Mouse (Mus musculus) heart, postnatal 10 days (tissue): ENCODE data around the gene Bcl11b. TPM values are rescaled to one million over a fixed set of nuclear protein-coding genes. Genes with fewer than 3 reads are reported as not detected.

ENCODE experiments used
- DNase-seq, 2 experiments: peaks; one replicate each; pipeline ENCODE4 v3.0.0; 2021
- intact Hi-C: fragments of 180-260 bp; cut with DNase I; formaldehyde crosslinking; loops from one replicate; pipeline ENCODE4 v1.15.1; 2025
- total RNA-seq, 2 experiments: library from RNA; stranded (reverse); gene quantifications; 2 replicates each; pipeline ENCODE4 v1.2.3; 2021

Bcl11b gene
- total RNA-seq, result 1 to 10 TPM; 1.6 to 1.8 TPM

DNA sequence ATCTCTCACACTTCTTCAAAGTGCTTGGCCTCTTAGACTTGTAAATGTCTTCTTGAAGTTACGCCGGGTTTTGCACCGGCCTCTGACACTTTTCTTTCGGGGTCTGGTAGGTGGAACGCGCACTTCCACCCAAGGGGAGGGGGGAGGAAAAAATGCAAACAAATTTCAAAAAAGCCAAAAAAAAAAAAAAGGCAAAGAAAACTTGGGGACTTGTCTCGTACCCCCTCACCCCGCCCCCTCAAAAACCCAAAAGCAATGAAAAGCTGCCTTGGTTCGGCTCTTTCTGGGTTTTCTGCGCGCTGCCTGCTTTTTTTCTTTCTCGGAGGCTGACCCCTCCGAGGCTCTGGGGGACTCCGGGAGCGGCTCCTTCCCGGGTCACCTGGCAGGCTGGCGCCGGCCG lies at the start of gene Bcl11b:
Bcl11b (minus strand) TSS at position 120 of the 400 bp plus-strand sequence.
- intact Hi-C loops, result no loop called here
- no peak for DNase-seq

DNA sequence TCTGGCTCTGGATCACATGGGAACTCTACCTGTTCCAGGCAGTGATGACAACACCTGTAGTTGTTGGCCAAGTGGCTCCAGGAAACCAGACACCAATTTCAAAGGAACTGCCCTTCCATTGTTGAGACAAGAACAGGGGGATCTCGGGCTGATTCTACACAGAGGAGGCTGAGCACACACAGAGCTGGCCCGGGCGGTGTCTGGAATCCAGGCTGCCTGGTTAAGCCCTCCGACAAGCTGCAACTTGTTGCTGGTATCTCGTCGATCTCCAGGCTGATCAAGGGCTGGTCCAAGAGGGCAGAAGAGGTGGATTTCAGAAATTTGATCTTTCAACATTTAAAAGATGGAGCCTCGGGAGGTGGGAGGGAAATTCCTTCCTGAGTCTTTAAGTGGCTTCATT lies 47.6 kb upstream of the Bcl11b start:
- DNase-seq, result no peak

DNA sequence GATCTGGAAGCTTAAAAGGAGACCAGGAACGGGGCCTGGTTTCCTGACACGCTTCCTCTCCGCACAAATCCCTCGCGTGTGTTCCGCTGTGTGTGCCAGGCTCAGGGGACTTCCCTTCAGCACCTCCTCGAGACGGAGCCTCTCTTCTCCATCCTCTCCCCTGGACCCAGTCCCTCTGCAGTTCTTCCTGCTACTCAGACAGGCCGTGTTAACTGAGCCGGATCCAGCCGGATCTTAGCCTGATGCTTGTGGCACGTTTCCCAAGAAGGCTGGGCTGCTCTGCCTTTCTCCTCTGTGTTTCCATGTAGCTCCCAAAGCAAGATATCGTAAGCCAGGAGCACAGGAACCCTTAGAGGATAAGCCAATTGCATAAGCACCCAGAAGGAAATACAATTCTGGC lies 46.2 kb upstream of the Bcl11b start:
- peak; percentile 45 to 61 for DNase-seq
- intact Hi-C loops, result no loop called here

More for the DNA sequence above, 47.6 kb upstream of the Bcl11b start:
- intact Hi-C loops, result no loop called here

DNA sequence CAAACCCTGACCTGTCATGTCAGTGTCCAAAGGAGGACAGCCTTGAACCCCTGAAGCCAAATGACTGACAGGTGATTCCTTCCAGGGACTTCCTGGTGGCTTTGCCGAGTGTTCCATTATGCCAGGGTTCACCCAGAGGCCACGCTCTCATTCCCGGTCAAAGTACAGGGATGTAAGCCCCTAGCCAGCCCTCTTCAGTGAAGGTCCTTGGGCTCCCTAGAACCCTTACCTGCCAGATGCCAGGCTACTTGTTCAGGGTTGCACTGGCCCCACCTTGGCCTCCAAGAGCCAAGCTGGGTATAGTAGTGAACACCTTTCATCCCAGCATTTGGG lies 38.8 kb upstream of the Bcl11b start:
- no peak for DNase-seq
- intact Hi-C loops, result no loop called here

DNA sequence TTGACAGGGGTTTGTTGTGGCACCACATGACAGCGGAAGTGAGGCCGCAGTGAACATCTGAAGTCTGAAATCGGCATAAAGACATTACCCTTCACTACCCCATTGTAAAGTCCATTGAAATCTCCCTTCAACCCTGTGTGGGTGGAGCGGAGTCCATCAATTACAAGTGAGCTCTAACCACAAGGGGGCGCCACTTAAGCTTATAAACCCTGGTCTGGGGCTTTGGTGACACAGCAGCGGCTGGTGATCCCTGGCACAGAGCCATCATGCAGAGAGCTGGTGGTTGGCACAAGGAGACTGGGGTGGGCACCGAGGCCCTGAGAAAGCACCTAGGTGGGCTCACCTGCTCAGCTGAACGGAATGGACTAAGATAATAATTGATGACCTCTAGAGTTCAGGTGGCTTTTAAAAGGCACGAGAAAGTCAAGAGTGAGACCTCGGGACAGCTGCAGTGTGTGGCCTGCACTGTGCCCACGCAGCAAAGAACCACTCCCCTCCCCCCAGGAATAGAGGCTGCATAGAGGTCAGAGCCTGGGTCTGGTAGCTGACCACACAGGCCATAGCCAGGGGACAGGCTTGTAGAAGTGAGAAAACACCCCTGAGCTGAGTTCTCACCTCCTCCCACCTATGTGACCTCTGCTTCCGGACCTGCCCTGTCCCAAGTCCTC lies 38.3 kb upstream of the Bcl11b start:
- intact Hi-C loops, result loop anchor here (1.0 kb wide), 1 partner anchor 79 kb away; no protein-coding TSS in a partner anchor
- peak; percentile 74 to 88 for DNase-seq

DNA sequence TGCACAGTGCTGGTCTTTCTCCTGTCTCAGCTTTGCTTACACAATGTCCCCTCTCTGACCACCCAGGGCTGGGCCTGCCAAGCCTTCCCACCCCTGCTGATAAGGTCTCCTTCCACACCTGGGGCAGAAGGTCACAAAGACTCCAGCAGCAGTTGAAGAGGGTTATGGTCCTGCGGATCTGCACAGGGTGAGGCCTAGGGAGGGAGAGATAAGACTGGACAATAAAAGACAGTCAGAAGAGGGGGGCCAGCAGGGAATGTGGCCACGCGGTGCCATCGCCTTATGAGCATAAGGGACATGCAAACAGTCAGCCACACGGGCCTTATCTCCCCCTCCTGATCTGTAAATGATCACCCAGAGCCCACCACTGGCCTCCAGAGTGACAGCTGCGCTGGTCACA lies 34.0 kb upstream of the Bcl11b start:
- no peak for DNase-seq

DNA sequence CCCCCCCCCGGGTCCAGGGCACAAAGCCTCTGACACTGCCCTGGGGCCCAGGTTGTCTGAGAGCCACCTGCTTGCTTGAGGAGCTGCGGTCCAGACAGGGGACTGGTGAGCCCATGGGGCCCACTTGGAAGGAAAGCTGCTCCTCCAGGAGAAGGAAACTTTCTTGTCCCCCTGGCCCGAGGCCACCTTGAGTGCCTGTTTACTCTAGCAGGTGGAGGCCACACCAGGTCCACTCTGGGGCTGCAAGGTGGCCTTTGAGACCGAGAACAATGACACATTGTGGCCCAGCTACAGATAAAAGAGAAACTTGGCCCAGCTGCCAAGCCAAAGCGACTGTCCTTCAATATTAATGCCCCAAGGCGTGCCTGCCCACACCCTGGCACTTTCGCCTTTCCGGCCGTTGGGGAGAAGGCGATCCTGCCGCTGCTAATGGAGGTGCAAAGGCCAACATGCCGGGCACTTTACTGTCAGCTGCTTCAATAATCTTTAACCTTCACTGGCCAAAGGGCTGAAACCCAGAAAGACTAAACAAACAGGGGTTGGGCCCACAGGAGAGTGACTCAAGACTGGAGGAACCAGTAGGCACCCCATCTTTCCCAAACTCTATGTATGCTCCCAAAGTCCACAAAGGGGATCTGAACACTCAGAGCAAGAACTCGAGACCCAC lies 32.1 kb upstream of the Bcl11b start:
- intact Hi-C loops, result no loop called here

More for the DNA sequence above, 34.0 kb upstream of the Bcl11b start:
- intact Hi-C loops, result no loop called here

DNA sequence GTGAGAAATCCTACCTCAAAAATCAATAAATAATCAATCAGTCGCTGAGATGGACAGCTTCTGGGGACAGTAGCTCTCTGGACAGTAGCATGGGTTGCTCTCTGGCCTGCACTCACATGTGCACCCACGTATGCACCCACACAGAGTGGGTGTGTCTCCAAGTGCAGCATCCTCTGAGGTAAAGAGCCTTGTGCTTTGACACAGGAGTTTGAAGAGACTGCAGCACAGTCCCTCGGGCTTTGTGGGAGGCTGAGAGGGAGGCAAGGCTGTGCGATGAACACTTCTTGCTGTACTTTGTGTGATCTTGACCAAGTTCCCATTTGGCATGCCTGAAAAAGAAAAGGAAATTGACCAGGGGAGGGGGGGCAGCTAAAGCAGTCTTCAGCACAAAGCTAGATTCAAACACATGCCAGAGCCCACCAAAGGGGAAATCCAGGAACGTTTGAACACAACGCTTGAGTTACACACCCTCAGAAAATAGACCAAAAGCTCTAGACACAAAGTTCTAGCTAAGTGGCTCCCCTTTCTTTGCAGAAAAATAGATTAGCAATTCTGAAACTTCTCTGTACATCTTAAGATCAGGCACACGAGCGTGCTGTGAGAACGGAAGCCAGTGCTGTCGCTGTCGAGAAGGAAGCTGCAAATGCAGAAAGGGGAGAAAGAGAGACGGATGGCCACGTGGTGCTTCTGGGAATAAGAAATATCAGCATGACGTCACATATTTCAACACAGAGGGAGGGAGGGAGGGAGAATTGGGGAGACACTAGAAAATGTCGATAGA lies 19.6 kb upstream of the Bcl11b start:
- intact Hi-C loops, result no loop called here
- no peak for DNase-seq

More for the DNA sequence above, 32.1 kb upstream of the Bcl11b start:
- DNase-seq, result no peak

DNA sequence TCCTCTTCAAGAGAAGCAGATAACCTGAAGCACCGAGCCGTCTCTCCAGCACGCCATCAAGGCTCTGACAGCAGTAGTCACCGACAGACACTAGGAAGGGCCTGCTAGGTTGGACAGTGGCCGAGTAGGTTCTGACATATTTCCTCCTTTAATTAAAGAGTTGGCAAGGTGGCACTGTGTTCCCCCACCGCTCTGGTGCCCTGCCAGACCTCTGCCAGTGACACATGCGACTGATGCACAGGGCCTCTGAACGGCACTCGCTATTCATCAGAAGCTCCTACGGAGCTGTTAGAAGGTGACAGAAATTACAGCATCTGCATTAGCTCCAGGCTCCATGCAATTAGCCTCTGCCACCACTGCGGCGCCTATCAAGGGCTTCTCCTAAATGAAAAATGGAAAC lies 8.6 kb upstream of the Bcl11b start:
- intact Hi-C loops, result no loop called here
- no peak for DNase-seq

DNA sequence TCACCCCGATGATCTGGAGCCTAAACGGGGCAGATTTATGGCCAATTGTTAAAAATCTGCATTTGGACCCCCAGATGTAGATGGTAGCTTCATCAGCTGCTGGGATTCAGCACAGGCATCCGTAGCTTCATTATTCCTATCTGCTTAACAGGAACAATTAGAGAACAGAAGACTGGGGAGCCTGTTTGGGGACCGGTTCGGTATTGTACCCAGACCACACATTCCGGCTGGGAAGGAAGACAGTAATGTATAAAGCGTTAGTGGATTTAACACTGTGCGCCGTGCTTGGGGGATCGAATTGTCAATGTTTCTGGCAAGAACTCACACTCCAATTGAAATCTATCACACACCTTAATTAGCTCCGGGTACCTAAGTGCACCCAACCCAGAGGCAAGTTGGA lies 6.9 kb upstream of the Bcl11b start:
- intact Hi-C loops, result no loop called here
- no peak for DNase-seq

DNA sequence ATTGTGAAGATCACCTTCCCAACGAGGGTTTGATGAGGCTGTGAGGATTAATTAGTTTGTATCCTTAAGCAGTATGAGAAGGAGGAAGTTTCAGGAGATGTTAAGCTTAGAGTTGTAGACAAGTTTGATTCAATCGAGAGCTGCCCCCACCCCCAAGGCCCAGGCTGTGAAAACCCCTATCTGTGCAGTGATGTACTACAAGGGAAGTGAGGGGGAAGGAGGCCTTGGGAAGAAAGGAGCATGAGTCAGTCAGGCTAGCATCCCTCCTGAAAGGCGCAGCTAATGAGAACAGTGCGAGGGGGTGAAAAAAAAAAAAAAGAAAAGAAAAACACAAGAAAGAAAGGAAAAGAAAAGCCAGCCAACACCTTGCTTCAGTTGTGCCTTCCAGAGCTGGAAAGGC lies 5.8 kb upstream of the Bcl11b start:
- DNase-seq, result no peak
- intact Hi-C loops, result no loop called here

DNA sequence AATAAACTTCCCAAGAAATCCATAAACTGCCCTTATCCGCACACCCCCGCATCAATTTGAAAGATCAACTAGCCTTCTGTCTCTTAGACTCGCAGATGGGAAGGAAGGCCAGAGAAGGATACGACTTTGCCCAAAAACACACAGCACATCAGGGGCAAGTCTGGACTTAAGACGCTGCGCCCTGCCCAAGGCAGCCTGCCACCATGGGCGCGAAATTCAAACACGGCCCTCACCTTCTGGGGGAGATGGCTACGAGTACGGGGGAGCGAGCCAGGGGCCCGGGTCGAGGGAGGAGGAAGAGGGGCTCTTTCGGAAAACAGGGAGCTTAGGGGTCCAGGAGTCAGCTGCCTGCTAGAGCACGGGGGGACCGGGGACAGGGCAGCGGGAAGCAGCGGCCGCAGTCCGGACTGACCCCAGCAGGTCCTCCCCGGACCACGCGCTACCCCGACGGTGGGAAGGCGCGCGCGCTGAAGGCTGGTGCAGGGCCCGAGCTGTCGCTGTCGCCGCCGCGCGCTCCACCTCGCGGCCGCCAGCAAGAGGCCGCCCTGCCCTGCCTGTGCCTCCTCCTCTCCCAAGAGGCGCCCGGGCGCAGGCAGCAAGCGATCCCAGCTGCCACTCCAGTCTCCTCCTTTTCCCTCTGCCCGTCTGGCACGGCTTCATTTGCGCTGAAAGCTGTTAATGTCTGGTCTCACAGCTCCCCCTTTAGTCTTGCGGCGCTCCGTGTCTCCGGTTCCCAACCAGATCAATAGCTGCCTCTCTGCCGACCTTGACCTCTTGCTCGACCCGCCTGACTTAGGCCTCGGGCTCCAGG lies 2.6 kb upstream of the Bcl11b start:
- peak; percentile 68 to 70 for DNase-seq
- intact Hi-C loops, result no loop called here

DNA sequence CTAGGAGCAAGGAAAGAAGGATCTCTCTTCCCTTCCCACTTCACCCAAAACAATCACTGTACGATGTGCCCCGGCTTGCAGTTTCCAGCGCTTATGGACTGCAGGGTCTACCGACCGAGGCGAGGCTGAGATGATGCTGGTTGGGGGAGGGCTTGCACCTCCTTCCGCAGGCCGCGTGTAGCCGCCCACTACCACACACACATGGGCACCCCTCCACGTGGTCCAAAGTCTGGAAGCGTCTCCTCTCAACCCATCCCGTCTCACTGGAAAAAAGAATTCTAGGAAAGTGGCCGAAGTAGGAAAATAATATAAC lies 2.0 kb upstream of the Bcl11b start:
- intact Hi-C loops, result no loop called here
- DNase-seq, result no peak

DNA sequence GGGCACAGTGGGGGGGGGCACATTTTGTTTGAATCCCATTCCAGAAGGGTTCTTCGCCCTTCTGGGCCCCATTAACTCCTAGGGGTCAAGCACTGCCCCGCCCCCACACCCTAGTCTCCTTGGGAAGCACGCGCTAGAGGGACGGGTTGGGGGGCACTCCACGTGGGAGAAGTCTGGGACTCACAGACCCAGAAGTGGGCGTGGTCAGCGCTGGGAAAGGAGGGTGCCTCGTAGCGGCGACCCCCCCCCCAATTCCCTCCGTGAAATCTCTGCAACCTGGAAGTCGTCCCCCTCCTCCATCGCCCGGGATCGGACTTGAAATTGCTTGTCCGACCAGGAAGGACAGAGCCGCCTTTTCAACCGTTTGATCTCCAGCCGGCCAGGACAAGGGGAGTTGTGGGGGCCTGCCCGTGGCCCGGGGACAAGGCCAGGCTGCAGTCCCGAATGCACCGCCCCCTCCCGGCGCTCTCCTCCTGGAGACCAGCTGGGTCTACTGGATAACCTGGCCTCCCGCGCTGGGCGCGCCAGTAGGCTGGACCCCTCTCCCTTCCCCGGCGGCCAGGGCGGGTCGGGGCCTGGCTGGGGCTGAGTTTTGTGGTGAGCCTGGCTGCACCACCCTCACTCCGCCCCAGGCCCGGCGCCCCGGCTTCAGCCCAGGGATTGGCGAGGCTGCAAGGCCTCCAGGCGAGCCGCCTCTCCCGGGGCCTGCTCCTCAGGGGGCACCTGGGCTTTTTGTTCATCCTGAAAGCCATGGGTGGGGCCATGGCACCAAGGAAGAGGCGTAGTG lies 1.5 kb upstream of the Bcl11b start:
- DNase-seq, result no peak
- intact Hi-C loops, result no loop called here

DNA sequence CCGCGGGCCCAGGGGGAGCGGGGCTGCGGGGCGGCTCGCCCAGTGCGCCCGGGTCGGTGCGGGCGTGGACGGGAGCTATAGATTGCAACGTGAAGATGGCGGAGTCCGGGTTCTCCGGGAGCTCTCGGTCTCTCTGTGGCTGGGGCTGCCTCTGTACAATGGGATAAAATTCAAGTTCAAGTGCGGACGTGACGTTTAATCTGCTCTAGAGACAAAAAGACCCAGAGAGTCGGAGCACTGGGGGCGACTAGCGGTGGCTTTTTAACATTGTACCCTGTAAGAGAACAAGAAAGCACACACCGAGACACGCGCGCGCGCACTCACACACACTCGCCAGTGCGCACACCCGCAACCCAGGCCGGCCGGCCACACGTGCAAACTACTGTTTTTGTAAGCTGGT lies 526 bp upstream of the Bcl11b start:
- peak; percentile 72 to 80 for DNase-seq
- intact Hi-C loops, result no loop called here

DNA sequence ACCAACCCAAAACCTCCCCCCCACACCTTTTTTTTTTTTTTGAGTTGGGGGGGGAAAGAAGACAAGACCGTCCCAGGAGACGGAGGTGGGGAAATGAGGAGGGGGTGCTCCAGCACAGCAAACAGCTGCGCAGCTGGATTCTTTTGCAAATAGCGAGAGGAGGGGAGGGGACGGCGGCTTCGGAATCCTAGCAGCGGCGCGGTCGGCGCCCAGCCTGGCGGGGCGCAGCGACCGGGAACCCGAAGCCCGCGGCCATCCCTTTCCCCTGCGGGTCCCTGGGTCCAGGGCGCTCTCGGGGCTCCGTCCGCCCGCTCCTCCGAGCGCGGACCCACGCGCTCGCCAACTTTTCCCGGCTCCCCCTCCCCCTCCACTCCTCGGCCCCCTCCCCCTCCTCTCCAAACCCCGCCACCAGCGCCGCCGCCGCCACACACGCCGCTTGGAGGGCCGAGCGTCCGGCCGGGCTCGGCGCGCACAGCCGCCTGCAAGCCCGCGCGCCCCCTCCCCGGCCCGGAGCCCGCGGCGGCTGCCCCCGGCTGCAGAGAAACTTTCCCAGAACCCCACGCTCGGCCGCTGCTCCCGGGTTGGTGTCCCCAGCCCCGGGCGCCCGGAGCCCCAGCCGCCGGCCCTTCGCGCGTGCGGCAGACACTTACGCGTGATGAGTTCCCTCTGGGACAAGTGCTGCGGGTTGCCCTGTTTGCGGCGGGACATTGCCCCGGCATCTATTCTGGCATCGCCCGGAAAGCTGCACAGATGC lies 789 bp downstream of the Bcl11b start:
- intact Hi-C loops, result no loop called here
- DNase-seq, result peak in 1 of 2 experiments; percentile 25

DNA sequence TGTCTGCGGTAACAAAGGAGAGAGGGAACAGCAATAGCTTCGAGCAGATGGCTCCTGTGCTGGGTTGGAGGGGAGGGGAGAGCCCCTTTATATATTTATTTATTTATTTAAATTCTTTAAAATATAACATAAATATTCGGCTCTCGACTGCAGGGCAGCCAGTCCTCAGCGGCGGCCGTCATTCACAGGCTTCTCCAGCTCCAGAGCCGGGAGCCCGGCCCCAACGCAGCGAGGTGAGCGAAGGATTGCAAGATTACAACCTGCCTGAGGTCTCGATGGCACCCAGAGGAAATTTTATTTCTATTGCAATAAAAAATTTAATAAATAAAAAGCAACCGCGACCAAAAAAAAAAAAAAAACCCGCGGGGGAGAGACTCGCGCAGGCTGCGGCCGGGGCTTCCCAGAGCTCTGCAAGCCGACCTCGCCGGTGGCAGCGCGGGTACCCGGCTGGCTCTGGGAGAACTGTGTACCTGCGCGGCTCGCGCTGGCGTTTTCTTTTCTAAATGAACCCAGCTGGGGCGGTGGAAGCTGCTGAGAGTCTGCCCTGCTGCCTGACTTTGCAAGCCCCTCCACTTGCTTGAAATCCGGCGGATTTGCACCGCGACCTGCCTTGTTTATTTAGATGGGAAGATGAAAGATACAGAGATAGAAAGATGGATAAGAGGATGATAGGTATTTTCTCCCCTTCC lies 1.6 kb downstream of the Bcl11b start:
- no peak for DNase-seq
- intact Hi-C loops, result no loop called here

DNA sequence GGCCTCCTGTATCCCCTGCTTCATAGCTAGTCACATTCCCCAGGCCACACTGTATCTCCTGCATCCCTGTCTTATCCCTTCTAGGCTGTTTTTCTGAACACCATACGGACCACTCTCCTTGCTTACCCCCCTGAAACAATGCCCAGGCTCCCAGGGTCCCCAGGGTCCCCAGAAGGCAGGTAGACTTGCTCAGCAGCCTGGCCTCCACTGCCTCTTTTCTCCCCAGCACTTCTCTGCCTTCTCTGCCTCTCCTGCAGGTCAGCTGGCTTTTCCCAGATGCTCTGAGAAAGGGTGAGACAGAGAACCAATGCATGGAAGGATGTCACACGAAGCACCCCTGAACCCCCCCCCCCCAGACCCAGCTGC lies 2.7 kb downstream of the Bcl11b start:
- DNase-seq, result no peak
- intact Hi-C loops, result no loop called here
